ENCODE assay signal across 22 mouse cellular contexts in genomic region chr9:83623455-83623854, GRCm38 (mm10).
DNase-seq lines count a peak whose midpoint lies in the region; ATAC-seq and TF ChIP-seq lines count a peak whose summit lies in the region.
"Had no signal": no experiment of that assay in that cellular context is flagged by ENCODE, and none has a peak within 500 bp of the region (broad histone marks: within the 10 kb centered on the region; RNA-seq: fewer than 3 reads in every experiment).

No protein-coding gene starts in this region.

- DNase-seq in kidney, adult 2 months = no peak
- peak; percentile 25 for DNase-seq in retina, postnatal 1 day
- DNase-seq in retina, embryonic 14.5 days (ENCODE audit: low spot score) = no peak
- no peak for DNase-seq in ovary, postnatal 36 days (ENCODE audit: low spot score)
- DNase-seq: adrenal gland, postnatal 10 days; adrenal gland, postnatal 36 days; B cell, adult 2 months; cerebellum, adult 18-20 months; cerebellum, adult 9-10 months; cerebellum, postnatal 14 days; gastrocnemius, postnatal 25 days; heart, adult 2 months had no signal

- whole genome bisulfite sequencing in kidney, embryonic 15.5 days = 46% methylated on average over 6 of the region's 6 CpGs
- WGBS in kidney, adult 2 months = 74% methylated on average over 6 of the region's 6 CpGs
- 37% methylated on average over 6 of the region's 6 CpGs for WGBS in midbrain, embryonic 16.5 days

- no peaks in the 10 kb centered on the region for H3K36me3 ChIP-seq in kidney, embryonic 15.5 days
- no peaks in the 10 kb centered on the region for H3K36me3 ChIP-seq in kidney, adult 2 months (ENCODE audit: control insufficient read depth, insufficient read depth, low read length)
- H3K36me3 ChIP-seq in midbrain, embryonic 16.5 days (ENCODE audit: control insufficient read depth, insufficient read depth, low read length) = no peaks in the 10 kb centered on the region
- H3K36me3 ChIP-seq: forebrain, embryonic 10.5 days; forebrain, embryonic 15.5 days; G1E; heart, embryonic 10.5 days; hindbrain, embryonic 13.5 days had no signal

- TF ChIP-seq POLR2A in kidney, adult 2 months (IDR thresholded peaks at IDR 0.05; ENCODE audit: low read depth, low read length) = no peak

- H3K9ac ChIP-seq in kidney, embryonic 15.5 days = no peak overlapping the region
- H3K9ac ChIP-seq in midbrain, embryonic 16.5 days (ENCODE audit: low read depth, low read length) = no peak overlapping the region
- H3K9ac ChIP-seq: forebrain, embryonic 15.5 days; hindbrain, embryonic 13.5 days had no signal

- no peak for TF ChIP-seq CTCF in kidney, adult 2 months (conservative IDR thresholded peaks at IDR 0.05; ENCODE audit: insufficient read depth, insufficient read length, low read depth, low read length)

- peaks cover 17% of the 10 kb centered on the region for H3K4me1 ChIP-seq in kidney, embryonic 15.5 days
- no peaks in the 10 kb centered on the region for H3K4me1 ChIP-seq in kidney, adult 2 months (ENCODE audit: control insufficient read depth, insufficient read depth, low read length)
- peaks cover 4% of the 10 kb centered on the region; the same call in 1 of the 2 replicates for H3K4me1 ChIP-seq in midbrain, embryonic 16.5 days (ENCODE audit: control insufficient read depth, insufficient read depth, low read length)
- H3K4me1 ChIP-seq: forebrain, embryonic 15.5 days; heart, embryonic 10.5 days had no signal

- H3K9me3 ChIP-seq in kidney, embryonic 15.5 days (replicated peaks) = no peaks in the 10 kb centered on the region
- no peaks in the 10 kb centered on the region for H3K9me3 ChIP-seq in midbrain, embryonic 16.5 days (replicated peaks; ENCODE audit: control insufficient read depth, low read length, poor library complexity, severe bottlenecking)
- H3K9me3 ChIP-seq: forebrain, embryonic 10.5 days; forebrain, embryonic 15.5 days; G1E; heart, embryonic 10.5 days; hindbrain, embryonic 13.5 days had no signal

- H3K4me2 ChIP-seq in kidney, embryonic 15.5 days = no peak overlapping the region
- no peak overlapping the region for H3K4me2 ChIP-seq in midbrain, embryonic 16.5 days (ENCODE audit: low read length)
- H3K4me2 ChIP-seq: forebrain, embryonic 15.5 days; hindbrain, embryonic 13.5 days had no signal

- no peaks in the 10 kb centered on the region for H3K27me3 ChIP-seq in kidney, embryonic 15.5 days
- H3K27me3 ChIP-seq in kidney, adult 2 months (replicated peaks; ENCODE audit: control insufficient read depth, insufficient read depth, low read length) = no peaks in the 10 kb centered on the region
- no peaks in the 10 kb centered on the region for H3K27me3 ChIP-seq in midbrain, embryonic 16.5 days (ENCODE audit: control insufficient read depth, insufficient read depth, low read depth, low read length)
- H3K27me3 ChIP-seq: CH12.LX; forebrain, embryonic 15.5 days; hindbrain, embryonic 13.5 days; Patski had no signal

- ATAC-seq in kidney, embryonic 15.5 days (replicated peaks; ENCODE audit: low FRiP score) = 0 out of 2 replicates have a peak, but pooled peaks have one; percentile 12
- peak; percentile 43; the same call in 1 of the 2 replicates for ATAC-seq in midbrain, embryonic 16.5 days
- ATAC-seq: forebrain, embryonic 15.5 days; hindbrain, embryonic 16.5 days; Patski had no signal

- no peak overlapping the region for H3K27ac ChIP-seq in kidney, embryonic 15.5 days
- H3K27ac ChIP-seq in kidney, adult 2 months (ENCODE audit: insufficient read depth, low read depth, low read length) = no peak overlapping the region
- no peak overlapping the region for H3K27ac ChIP-seq in midbrain, embryonic 16.5 days (ENCODE audit: low read length)
- H3K27ac ChIP-seq: forebrain, embryonic 10.5 days; forebrain, embryonic 15.5 days; heart, adult 2 months; heart, embryonic 10.5 days; hindbrain, embryonic 13.5 days had no signal

- H3K4me3 ChIP-seq in kidney, embryonic 15.5 days (replicated peaks) = no peak overlapping the region
- H3K4me3 ChIP-seq in kidney, adult 2 months (ENCODE audit: insufficient read depth, low read depth, low read length) = no peak overlapping the region
- H3K4me3 ChIP-seq in midbrain, embryonic 16.5 days (ENCODE audit: low read depth, low read length) = no peak overlapping the region
- H3K4me3 ChIP-seq: forebrain, embryonic 10.5 days; forebrain, embryonic 15.5 days; heart, adult 2 months; heart, embryonic 10.5 days; hindbrain, embryonic 13.5 days had no signal
